Mouse (Mus musculus) MEL (cell line): ENCODE results near the gene Gm20388.

Experiments
- CHD2 ChIP-seq: IDR thresholded peaks from 2 replicates; pipeline ENCODE4 v1.6.1; 2011; ENCODE audit warnings: low read length, improper control_type of control experiment
- CTCF ChIP-seq, 3 experiments: IDR thresholded peaks in 2 of 3; conservative IDR thresholded peaks in 1 of 3; 2 replicates each; pipeline ENCODE4 v1.5.1; 2011 to 2012; ENCODE audit warnings: low read length in 3 of 3, low read depth in 2 of 3, mild to moderate bottlenecking in 2 of 3, improper control_type of control experiment in 1 of 3, inconsistent platforms in 1 of 3, mixed read lengths in 1 of 3, moderate library complexity in 1 of 3; ENCODE audit not compliant: control insufficient read depth in 1 of 3, insufficient read depth in 1 of 3, poor library complexity in 1 of 3, severe bottlenecking in 1 of 3
- ETS1 ChIP-seq: IDR thresholded peaks from 2 replicates; pipeline ENCODE4 v1.6.1; 2012; ENCODE audit warnings: low read depth, mild to moderate bottlenecking, inconsistent platforms, low read length, improper control_type of control experiment, moderate library complexity
- NELFE ChIP-seq: IDR thresholded peaks from 2 replicates; pipeline ENCODE4 v1.6.1; 2011; ENCODE audit warnings: low read depth, low read length, improper control_type of control experiment
- NRF1 ChIP-seq: IDR thresholded peaks from 2 replicates; pipeline ENCODE4 v1.6.1; 2014; ENCODE audit warnings: low read depth, mild to moderate bottlenecking, inconsistent platforms, low read length, improper control_type of control experiment, moderate library complexity; ENCODE audit not compliant: poor library complexity, insufficient read depth, severe bottlenecking
- RAD21 ChIP-seq: IDR thresholded peaks from 2 replicates; pipeline ENCODE4 v1.6.1; 2011; ENCODE audit warnings: mild to moderate bottlenecking, low read depth, low read length, improper control_type of control experiment

DNA sequence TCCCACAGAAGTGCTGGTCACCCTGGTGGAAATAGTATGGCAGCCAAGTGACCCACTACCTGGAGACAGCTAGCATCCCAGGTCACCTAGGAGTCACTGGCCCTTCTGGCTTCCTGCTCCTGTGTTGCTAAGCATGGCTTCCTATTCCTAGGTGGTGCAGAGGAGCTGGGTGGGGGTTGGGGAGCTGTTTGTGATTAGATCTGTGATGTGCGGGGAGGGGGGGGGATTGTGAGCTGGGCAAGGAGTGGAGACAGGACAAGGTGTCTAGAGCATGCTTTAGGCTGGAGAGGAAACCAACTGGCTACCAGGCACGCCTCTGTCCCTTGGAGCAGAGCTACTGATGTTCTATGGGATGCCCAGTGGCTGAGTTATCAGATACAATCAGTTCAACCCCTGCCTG is 561.1 kb downstream of the Gm20388 start:
- TF ChIP-seq CHD2, result no peak
- TF ChIP-seq RAD21, result no peak
- TF ChIP-seq CTCF (IDR thresholded peaks at IDR 0.05 in 2 of 3, conservative IDR thresholded peaks at IDR 0.05 in 1 of 3; ENCODE audit: control insufficient read depth in 1 of 3, insufficient read depth in 1 of 3, low read depth in 2 of 3, low read length in 3 of 3, poor library complexity in 1 of 3, severe bottlenecking in 1 of 3), result no peak
- no peak for TF ChIP-seq ETS1
- no peak for TF ChIP-seq NELFE
- TF ChIP-seq NRF1, result no peak
